Mouse (Mus musculus) forebrain, embryonic 16.5 days (tissue): ENCODE data around the gene Sgca. TPM values are rescaled to one million over a fixed set of nuclear protein-coding genes. Genes with fewer than 3 reads are reported as not detected.

Experiments
- ATAC-seq: fragments of 200-750 bp; cut with Nextera tagmentation; 2 replicates; pipeline ENCODE4 v1.8.0; 2017; ENCODE audit warnings: mild to moderate bottlenecking, moderate library complexity
- H3K27ac ChIP-seq: fragments of 300-500 bp; sonication (generic); 2 replicates; pipeline ENCODE4 v1.5.1; 2014; ENCODE audit warnings: low read length, control low read depth
- H3K27me3 ChIP-seq: fragments of 300-500 bp; sonication (generic); replicated peaks from 2 replicates; pipeline ENCODE4 v1.6.1; 2014; ENCODE audit warnings: low read length; ENCODE audit not compliant: control insufficient read depth, insufficient read depth
- H3K36me3 ChIP-seq: fragments of 300-500 bp; sonication (generic); 2 replicates; pipeline ENCODE4 v1.6.1; 2014; ENCODE audit not compliant: control insufficient read depth, insufficient read depth
- H3K4me1 ChIP-seq: fragments of 300-500 bp; sonication (generic); replicated peaks from 2 replicates; pipeline ENCODE4 v1.6.1; 2014; ENCODE audit warnings: low read length; ENCODE audit not compliant: control insufficient read depth, insufficient read depth
- H3K4me2 ChIP-seq: fragments of 300-500 bp; sonication (generic); 2 replicates; pipeline ENCODE4 v1.6.1; 2014; ENCODE audit warnings: mild to moderate bottlenecking, low read length, control low read depth
- H3K4me3 ChIP-seq: fragments of 300-500 bp; sonication (generic); replicated peaks from 2 replicates; pipeline ENCODE4 v1.5.1; 2014; ENCODE audit warnings: mild to moderate bottlenecking, low read length, control low read depth
- H3K9ac ChIP-seq: fragments of 300-500 bp; sonication (generic); replicated peaks from 2 replicates; pipeline ENCODE4 v1.6.1; 2014; ENCODE audit warnings: low read depth, low read length, control low read depth
- H3K9me3 ChIP-seq: fragments of 300-500 bp; sonication (generic); 2 replicates; pipeline ENCODE4 v1.6.1; 2016; ENCODE audit warnings: low read length; ENCODE audit not compliant: control insufficient read depth
- WGBS: fragments of 180-500 bp; shearing (Covaris S2); extraction: QIAGEN DNeasy Blood & Tissue Kit; methylation state at CpG from one replicate; pipeline ENCODE4 v1.1.7; 2014; 5-methylcytosine and 5-hydroxymethylcytosine counted together
- polyA plus RNA-seq: library from polyadenylated mRNA; unstranded; fragments of >200 nt; fragmentation: Nextera tagmentation; extraction: Ambion mirVana; gene quantifications from 2 replicates; pipeline ENCODE4 v1.2.1, GENCODE M21; 2015

The Sgca gene
- polyA plus RNA-seq, 1 experiment from 2014 or later = 0.19 TPM

- no peak overlapping the region for H3K27ac ChIP-seq
- ATAC-seq = no peak
- H3K4me3 ChIP-seq = no peak overlapping the region
- no peak overlapping the region for H3K4me2 ChIP-seq
- WGBS = 23% methylated on average over 11 of the region's 11 CpGs
- no peak overlapping the region for H3K9ac ChIP-seq
- H3K27me3 ChIP-seq = peaks cover 32% of the 10 kb centered on the region
- peaks cover 14% of the 10 kb centered on the region for H3K4me1 ChIP-seq
- H3K36me3 ChIP-seq = no peaks in the 10 kb centered on the region
- H3K9me3 ChIP-seq = no peaks in the 10 kb centered on the region
These were observed 41.6 kb downstream of the Sgca start for GRCm38 (mm10) chr11:94934526-94934925.

DNA sequence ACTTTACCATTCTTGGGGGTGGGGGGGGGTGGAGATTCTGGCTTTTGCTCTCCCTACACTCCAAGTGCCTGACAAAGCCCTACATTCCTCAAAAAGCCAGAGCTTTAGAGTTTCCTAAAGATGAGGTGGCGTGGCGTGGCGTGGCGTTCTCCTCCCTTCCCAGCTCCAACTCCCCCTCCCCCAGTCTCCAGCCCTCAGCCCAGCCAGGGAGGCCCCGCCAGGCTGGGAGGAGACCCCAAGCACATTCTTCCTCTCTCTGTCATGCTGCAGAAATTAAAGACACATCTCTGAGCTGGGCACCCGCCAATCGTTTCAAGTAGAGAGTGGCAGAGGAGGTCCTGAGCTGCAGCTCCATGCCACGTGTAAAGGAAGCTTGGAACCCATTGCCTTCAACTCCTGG is 42.5 kb downstream of the Sgca start:
- Histone ChIP-seq H3K9me3 (no peaks in the 10 kb centered on the region), H3K4me3 (no peak overlapping the region), H3K4me1 (peaks cover 20% of the 10 kb centered on the region), H3K27ac (no peak overlapping the region), H3K9ac (no peak overlapping the region), H3K27me3 (peaks cover 28% of the 10 kb centered on the region), H3K4me2 (no peak overlapping the region), H3K36me3 (no peaks in the 10 kb centered on the region)
- WGBS = 15% methylated on average over 8 of the region's 8 CpGs
- no peak for ATAC-seq

DNA sequence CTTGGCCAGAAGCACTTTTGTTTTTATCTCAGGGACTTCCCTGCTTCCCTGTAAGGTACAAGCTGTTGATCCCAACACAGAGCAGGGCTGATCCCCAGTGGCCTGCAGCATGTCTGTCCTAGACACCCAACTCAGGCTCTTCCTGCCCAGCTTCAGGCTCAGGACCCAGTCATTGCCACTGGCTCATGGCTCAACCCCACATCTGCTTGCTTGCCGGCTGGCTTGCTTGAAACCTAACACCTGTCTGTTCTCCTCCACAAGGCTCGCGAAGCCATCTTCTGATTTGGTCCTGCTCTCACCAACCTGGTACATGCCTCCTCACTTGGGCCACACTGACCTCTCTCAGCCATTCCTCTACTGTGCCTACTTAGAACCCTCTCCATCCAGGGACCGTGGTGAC is 46.0 kb downstream of the Sgca start:
- no peak overlapping the region for H3K27ac ChIP-seq
- H3K9ac ChIP-seq = no peak overlapping the region
- H3K4me1 ChIP-seq = peaks cover 11% of the 10 kb centered on the region
- no peaks in the 10 kb centered on the region for H3K36me3 ChIP-seq
- no peak overlapping the region for H3K4me3 ChIP-seq
- peaks cover 5% of the 10 kb centered on the region; the same call in 1 of the 2 replicates for H3K27me3 ChIP-seq
- WGBS = 60% methylated on average over 4 of the region's 4 CpGs
- no peaks in the 10 kb centered on the region for H3K9me3 ChIP-seq
- no peak for ATAC-seq
- no peak overlapping the region for H3K4me2 ChIP-seq

- Histone ChIP-seq H3K4me1 (peaks cover 11% of the 10 kb centered on the region), H3K27me3 (0 out of 2 replicates have a peak, but pooled peaks cover 2% of the 10 kb centered on the region), H3K4me2 (no peak overlapping the region), H3K36me3 (no peaks in the 10 kb centered on the region), H3K27ac (no peak overlapping the region), H3K9ac (no peak overlapping the region), H3K4me3 (no peak overlapping the region), H3K9me3 (no peaks in the 10 kb centered on the region)
- 59% methylated on average over 9 of the region's 9 CpGs for WGBS
- ATAC-seq = no peak
These were observed 46.5 kb downstream of the Sgca start for GRCm38 (mm10) chr11:94929599-94929998.

DNA sequence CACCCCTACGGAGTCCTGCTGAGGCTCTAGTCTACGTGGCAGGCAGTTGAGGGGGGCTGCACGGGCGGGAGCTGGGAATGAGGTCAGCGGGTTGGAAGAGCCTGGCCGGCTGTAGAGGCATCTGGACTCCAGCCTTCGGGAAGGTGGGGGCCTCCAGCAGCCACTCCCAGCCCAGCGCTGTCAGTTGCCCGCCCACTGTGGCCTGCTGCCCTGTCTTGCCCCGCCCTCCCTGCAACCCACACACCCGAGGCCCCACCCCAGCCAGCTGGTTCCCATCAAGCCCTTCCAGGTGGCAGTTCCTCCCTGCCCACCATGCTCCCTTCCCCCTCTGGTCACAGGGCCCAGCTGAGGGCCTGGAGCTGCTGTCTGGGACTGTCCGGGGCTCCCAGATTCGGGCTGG is 47.3 kb downstream of the Sgca start:
- H3K4me1 ChIP-seq = peaks cover 11% of the 10 kb centered on the region
- WGBS = 5% methylated on average over 13 of the region's 13 CpGs
- H3K9me3 ChIP-seq = no peaks in the 10 kb centered on the region
- H3K4me2 ChIP-seq = peak overlapping the region; percentile 12
- peak; percentile 75 for ATAC-seq
- no peak overlapping the region for H3K27ac ChIP-seq
- H3K27me3 ChIP-seq = no peaks in the 10 kb centered on the region
- no peaks in the 10 kb centered on the region for H3K36me3 ChIP-seq
- no peak overlapping the region for H3K4me3 ChIP-seq
- H3K9ac ChIP-seq = no peak overlapping the region

GRCm38 (mm10) chr11:94927771-94928291 is 48.3 kb downstream of the Sgca start:
- Histone ChIP-seq H3K27ac (no peak overlapping the region), H3K27me3 (no peaks in the 10 kb centered on the region), H3K9me3 (no peaks in the 10 kb centered on the region), H3K9ac (no peak overlapping the region), H3K36me3 (no peaks in the 10 kb centered on the region), H3K4me2 (no peak overlapping the region), H3K4me3 (no peak overlapping the region), H3K4me1 (peaks cover 11% of the 10 kb centered on the region)
- WGBS = 21% methylated on average over 5 of the region's 5 CpGs
- ATAC-seq = no peak

DNA sequence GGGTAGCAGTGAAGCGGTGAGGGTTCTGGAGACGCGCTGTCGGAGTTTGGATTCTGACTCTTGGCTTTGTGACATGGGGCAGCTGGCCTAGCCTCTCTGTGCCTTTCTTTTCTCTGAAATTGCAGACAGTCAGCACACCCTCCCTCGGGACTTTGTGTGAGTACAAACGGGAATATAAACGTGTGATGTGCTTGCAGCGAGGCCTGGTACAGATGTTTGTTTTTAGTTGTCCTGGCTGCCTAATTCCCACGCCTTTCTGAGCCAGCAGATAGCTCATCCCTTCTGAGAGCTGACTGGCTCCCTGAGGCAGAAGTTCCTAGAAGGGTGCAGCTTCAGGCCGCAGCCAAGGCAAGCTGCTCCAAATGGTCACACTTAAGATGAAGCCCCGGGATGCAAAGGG is 49.7 kb downstream of the Sgca start:
- Histone ChIP-seq H3K9me3 (no peaks in the 10 kb centered on the region), H3K9ac (no peak overlapping the region), H3K27ac (no peak overlapping the region), H3K4me2 (no peak overlapping the region), H3K27me3 (no peaks in the 10 kb centered on the region), H3K36me3 (no peaks in the 10 kb centered on the region), H3K4me3 (no peak overlapping the region), H3K4me1 (peaks cover 11% of the 10 kb centered on the region)
- ATAC-seq = no peak
- WGBS = 77% methylated on average over 11 of the region's 11 CpGs

GRCm38 (mm10) chr11:94924977-94925376 is 51.1 kb downstream of the Sgca start:
- ATAC-seq = no peak
- Histone ChIP-seq H3K4me2 (no peak overlapping the region), H3K27ac (no peak overlapping the region), H3K9ac (no peak overlapping the region), H3K27me3 (no peaks in the 10 kb centered on the region), H3K4me3 (no peak overlapping the region), H3K4me1 (peaks cover 11% of the 10 kb centered on the region), H3K36me3 (no peaks in the 10 kb centered on the region), H3K9me3 (no peaks in the 10 kb centered on the region)
- WGBS = 95% methylated on average over 4 of the region's 4 CpGs

DNA sequence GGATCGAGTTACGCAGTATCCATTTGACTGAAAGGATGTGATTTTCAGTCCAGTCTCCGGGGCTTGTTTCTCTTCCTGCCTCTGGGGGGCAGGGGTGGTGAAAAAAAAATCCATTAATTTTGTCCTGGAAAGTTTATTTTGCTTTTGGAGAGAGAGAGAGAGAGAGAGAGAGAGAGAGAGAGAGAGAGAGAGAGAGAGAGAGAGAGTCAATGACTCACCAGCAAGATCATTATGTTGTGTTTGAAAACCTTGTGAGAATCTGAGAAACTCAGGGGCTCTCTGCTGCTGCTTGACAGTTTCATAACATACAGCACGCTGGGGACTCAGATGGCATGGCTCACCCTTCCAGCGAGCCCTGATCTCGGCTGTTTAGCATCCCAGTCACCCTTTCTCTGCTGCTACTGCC is 55.1 kb downstream of the Sgca start:
- H3K36me3 ChIP-seq = no peaks in the 10 kb centered on the region
- no peaks in the 10 kb centered on the region for H3K4me1 ChIP-seq
- H3K27me3 ChIP-seq = no peaks in the 10 kb centered on the region
- 62% methylated on average over 6 of the region's 6 CpGs for WGBS
- no peak overlapping the region for H3K4me2 ChIP-seq
- H3K27ac ChIP-seq = no peak overlapping the region
- ATAC-seq = no peak
- no peak overlapping the region for H3K9ac ChIP-seq
- no peaks in the 10 kb centered on the region for H3K9me3 ChIP-seq
- no peak overlapping the region for H3K4me3 ChIP-seq

GRCm38 (mm10) chr11:94917717-94918116 is 58.4 kb downstream of the Sgca start:
- Histone ChIP-seq H3K4me3 (no peak overlapping the region), H3K4me1 (0 out of 2 replicates have a peak, but pooled peaks cover 2% of the 10 kb centered on the region), H3K9ac (no peak overlapping the region), H3K4me2 (no peak overlapping the region), H3K27ac (no peak overlapping the region), H3K36me3 (no peaks in the 10 kb centered on the region), H3K9me3 (no peaks in the 10 kb centered on the region), H3K27me3 (no peaks in the 10 kb centered on the region)
- no peak for ATAC-seq
- 85% methylated on average over 6 of the region's 6 CpGs for WGBS
